Mouse (Mus musculus) 3T3-L1 (cell line): ENCODE results near the gene Gstk1.

ENCODE experiments used
- DNase-seq: peaks from one replicate; pipeline ENCODE4 v3.0.0-alpha.2; 2015; ENCODE audit warnings: low read depth, low spot score

The Gstk1 gene

DNA sequence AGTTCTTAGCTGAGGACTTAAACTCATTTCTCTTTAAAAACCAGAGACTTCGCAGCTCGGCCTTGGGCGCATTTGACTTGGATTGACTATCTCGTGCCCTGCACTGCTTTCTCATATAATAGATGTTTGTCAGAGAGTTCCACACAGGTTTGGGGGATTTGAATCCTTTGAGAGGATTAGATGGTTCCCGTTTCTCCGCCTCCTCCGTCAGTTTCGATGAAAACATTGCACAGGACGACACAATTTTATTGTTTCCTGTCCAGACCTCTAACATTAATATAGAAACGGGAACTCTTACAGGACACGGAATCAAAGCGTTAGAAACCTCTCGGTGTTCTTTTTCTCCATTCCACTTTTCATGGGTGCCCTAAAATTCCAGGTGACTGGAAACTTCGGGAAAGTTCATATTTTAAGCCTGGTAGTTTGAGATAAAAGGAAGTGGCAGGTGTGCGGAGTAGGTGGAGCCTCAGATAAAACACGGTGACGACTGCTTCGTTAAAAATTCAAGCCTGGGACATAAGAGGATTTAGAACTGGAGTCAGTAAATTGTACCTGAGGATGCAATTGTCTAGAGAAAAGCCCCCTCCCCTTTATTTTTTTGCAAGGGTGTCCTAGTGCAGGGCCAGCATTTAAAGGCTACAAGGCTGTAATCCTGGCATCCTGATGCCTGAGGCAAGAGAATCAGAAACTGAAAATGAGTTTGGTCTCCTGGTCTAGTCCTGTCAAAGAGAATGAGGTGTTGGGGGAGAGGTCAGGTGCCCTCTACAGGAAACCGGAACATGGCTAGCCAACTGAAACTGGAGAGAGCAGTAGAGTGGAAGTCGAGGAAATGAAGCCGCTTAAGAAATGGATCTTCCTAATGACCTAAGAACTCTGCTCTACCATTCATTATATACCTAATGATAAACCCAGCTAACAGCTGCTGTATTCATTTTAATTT lies 19.9 kb downstream of the Gstk1 start:
- peak; percentile 55 for DNase-seq

DNA sequence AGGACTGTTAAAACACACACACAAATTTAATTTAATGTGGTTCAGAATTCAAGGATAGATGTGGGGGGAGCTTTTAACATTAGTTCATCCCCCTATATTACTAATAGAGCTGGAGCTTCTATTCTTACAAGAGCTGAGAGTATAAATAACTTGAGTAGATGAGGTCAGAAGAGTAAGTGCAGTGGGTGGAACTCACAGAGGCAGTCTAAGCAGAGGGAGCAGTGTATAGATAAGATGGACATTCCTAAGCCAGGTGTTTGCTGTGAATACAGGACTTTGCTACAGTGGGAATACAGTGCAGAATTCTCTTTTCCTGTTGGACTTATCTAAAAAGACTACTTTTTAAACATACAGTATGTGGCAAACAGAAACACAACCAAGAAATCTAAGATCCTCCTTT lies 25.1 kb downstream of the Gstk1 start:
- no peak for DNase-seq

DNA sequence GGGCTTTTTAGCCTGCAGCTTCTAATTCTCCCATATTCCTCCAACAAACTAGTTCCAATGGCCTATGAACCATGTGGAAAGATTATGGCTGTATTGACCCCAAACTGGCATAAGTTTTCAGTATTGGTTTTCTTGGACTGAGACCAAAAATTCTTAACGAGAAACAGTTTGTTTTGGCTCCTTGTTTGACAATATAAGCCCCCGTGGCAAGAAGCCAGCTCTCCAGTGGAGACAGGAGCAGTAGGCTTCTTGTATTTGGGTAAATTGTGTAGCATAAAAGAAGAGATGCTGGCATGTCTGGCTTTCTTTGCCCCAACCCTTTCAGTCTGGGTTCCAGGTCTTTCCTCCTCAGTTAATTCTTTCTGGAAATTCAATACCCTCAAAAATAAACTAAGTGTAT lies 30.4 kb downstream of the Gstk1 start:
- DNase-seq, result no peak

DNA sequence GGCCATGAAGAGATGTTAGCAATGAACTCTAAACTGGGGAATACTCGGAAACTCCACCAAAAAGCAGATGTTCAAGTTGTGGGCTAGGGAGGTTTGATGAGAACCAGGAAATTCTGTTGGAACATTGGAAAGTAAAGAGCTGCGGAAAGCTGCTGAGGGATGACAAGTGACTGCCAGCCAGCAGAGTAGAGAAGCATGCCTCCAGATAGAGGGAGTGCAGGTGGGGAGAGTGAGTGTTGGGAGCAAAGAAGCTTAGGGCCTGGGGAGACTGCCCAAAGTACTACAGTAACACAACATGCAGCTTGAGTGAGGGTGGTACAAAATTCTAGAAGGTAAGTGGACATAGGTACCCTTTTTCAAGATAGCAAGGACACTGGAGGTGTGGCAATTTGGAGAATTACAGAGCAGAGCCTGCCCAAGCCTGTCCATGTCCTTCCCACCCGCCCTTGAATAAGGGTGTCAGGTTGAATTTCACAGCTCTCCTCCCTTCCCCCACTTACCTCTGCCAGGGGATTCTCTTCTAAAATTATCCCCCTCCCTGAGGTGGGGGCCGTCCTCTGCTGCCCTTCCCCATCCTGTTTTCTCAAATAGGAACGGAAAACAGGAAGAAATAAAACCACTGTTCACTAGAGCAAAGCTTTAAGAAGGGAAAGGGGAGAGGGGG lies 37.3 kb downstream of the Gstk1 start:
- no peak for DNase-seq

DNA sequence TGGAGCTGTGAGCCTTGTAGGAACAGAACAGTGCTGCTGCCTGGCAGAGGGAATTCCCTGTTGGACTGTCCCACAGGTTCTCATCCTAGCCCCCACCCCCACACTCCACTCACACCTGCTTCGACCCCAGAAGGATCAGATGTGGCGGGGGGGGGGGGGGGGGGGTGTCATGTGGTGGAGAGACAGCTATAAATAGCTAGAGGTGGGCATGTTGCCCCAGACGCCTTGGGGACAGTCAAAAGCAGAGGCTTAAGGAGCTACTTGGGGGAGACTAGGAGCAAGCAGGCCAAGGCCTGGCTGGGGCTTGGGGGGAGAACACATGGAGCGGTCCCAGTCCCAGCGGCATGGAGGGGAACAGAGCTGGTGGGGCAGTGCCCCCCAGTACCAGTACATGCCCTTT lies 40.7 kb downstream of the Gstk1 start, which contains the start of gene Clcn1:
TSS of gene Clcn1 (plus strand) at position 238 of the 400 bp plus-strand sequence.
- DNase-seq, result no peak

GRCm38 (mm10) chr6:42287562-42287961 lies 41.8 kb downstream of the Gstk1 start:
- no peak for DNase-seq

GRCm38 (mm10) chr6:42293327-42293726 lies 47.6 kb downstream of the Gstk1 start:
- DNase-seq, result no peak

DNA sequence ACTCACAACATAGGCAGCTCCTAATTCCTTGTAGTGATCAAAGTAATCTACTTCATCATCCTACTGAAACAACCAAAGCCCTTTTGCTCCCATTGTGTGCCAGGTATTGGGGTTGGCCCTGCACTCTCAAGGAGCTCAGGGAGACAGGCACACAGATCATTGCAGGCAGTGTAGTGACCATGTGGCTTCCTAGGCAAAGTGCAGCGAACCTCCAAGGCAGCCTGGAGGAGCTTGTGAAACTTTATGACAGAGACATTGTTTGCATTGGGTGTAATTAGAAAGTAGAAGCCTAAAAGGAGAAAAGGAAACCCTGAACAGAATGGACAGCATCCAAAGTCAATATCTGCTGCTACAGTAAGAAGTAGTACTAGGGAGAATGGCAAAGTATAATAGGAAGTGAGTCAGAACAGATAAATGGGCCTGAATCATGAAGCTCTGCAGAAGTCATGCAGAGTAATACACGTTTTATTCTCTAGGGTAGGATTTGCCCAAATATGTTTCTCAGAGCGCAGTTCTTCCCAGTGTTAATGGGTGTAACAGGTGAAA lies 49.9 kb downstream of the Gstk1 start:
- peak; percentile 87 for DNase-seq

DNA sequence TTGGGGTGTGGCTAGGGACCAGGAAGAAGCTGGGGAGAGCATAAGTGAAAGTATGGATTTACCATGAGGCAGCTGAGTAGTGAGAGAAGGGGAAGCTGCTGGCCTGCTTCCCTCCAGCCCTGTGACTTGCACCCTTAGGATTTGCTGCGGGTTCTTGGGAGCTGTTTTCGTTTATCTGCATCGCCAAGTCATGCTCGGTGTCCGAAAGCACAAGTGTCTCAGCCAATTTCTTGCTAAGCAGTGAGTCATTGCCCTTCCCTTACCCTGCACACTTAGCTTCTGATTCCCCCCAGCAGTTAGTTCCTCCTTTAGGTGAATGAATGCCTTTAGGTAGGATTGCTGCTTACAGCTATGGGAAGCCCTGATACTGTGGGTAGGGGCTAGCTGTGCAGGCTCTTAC lies 53.6 kb downstream of the Gstk1 start:
- DNase-seq, result peak; percentile 87
